Mouse (Mus musculus) fibroblast of lung, adult 2 months (primary cell): ENCODE measurements around the gene Prdm1.

Experiments used
- DNase-seq: peaks from one replicate; pipeline ENCODE4 v3.0.0-alpha.2; 2011; ENCODE audit warnings: low read depth

Prdm1 gene

DNA sequence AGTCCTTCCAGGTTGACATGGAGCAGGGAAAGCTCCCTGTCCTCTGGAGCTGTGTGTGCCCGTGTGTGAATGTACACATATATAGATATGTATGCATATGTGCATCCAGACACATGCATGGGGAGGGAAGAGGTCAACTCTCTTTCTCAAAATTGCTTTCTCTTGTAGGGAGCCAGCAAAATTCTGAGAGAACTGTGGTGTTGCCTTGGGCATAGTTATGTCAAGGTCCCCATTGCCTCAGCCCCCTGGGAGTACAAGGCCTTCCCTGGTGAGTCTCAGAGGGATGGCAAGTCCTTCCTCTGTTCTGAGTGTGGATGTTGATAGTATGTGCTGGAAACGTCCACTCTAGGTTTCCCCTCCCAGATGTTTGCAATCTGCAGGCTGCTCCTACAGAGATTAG lies 109.4 kb downstream of the Prdm1 start:
- no peak for DNase-seq

DNA sequence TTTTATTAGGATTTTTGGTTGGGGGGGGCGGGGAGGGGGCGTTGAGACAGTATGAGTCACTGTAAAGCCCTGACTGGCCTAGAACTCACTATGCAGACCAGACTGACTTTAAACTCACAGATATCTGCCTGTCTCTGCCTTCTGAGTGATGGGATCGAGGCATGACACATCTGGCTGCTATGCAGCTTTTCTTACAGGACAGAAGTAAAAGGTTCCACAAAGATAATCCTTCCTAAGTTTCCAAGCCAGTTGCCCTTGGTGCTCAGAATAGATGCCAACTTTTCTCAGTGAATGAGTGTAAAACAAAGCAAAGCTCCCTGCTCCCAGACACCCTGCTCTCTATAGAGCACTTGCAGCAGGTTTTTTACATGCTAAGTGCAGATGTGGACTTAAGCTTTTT lies 112.7 kb downstream of the Prdm1 start:
- no peak for DNase-seq

DNA sequence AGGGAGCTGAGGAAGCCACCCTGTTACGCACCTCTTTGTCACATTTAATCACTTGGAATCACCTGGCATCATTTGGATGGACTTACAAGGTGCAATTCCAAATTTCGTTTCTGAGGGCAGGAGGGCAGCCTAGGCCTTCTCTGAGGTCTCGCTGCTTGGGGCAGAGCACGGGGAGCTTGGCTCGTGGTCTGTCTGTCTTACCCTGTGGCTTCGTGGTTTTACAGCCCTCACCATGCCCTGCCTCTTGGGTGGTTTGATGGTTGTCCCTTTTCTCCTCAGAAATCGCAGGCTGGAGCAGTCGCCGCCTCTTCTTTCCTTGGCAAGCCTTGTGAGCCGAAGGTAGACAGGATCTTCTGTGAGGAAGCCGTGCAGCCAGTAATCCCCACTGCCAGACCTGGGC lies 118.3 kb downstream of the Prdm1 start:
- DNase-seq, result no peak

DNA sequence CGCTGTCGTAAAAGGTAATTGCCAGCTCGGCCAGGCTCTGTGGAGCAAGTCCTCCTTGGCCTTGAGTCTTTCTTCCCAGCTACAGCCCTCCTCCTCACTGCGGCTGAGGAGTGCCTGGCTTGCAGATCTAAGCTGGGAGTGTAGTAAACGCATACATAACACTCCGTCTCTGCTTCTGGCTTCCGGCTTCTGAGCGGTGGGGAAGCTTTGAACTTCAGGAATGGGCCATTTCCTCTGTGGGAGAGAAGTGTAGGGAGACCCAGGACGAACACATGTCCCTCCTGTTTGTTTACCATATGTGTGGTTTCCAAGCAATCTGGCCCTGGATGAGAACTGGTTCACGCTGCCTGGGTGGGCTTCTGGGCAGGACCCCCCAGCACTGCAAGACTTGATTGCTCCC lies 119.2 kb downstream of the Prdm1 start:
- DNase-seq, result no peak

DNA sequence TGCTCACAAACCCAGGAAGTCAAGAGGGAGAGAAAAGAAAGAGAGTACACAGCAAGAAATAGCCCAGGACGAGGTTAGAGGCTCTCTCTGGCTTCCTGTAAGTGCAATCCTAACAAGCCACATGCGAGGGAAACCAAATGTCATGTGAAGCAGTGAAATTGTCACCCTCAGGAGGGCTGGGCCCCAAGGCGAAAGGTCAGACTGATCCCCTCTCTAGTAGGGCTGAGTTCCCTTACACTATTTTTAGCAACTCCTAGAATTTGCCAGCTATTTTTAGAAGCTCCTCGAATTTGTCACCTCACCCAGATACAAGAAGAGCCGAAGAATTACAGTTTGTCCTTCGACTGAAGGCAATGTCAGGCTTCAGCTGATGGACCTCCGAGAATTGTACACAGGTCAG lies 124.9 kb downstream of the Prdm1 start:
- DNase-seq, result no peak

DNA sequence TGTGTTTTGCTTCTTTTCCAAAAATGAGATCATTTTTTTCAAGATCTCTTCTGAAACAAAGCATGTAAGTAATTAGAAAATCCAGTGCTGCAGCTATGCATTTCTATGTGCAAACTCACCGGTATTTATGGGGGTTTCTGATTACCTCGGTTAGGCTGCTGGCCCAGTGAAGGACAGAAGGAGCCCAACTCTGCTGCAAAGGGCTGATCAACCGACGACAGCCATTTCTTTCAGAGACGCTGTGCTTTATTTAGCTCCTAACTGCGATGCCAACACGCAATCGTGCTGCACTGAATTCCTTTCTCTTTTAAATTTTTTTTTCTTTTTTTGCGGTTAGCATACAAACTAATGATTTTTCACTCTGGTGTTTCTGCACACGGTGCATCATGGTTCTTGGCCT lies 126.7 kb downstream of the Prdm1 start:
- DNase-seq, result no peak

DNA sequence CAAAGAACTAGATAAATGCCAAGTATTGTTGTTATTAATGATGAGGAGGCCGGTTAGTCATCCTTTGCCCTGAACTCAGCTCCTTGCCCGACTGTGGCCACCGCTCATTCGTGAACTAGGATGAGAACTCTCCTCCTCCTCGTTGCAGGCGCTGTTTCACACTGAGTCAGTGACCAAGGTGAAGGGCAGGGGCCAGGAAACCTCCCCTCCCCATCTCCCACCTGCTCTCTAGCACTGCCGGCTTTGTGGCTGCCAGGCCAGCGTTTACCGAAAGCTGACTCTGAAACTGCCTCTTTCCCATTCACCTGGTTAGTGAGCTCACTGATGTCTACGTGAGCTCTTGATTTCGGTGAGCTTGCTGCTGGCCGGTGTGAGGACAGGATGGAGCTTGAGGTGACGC lies 127.7 kb downstream of the Prdm1 start:
- DNase-seq, result no peak

DNA sequence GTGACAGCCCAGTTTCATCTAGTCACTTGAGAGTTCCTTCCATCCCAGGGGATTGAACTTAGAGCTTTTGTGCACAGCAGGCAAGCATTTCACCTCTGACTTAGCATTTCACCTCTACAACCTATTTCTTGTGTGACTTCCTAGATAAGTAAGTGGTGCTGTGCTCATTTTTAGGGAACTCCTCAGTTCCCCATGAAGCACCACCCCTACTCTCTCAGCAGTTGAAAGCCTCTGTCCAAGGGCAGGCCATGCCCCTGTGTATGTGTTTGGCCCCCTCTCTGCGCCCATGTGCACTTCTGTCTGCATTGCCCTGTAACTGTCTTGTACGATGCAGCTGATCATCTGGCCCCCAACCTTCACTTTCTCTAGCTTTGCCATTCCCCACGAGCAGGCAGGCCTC lies 128.2 kb downstream of the Prdm1 start:
- no peak for DNase-seq

DNA sequence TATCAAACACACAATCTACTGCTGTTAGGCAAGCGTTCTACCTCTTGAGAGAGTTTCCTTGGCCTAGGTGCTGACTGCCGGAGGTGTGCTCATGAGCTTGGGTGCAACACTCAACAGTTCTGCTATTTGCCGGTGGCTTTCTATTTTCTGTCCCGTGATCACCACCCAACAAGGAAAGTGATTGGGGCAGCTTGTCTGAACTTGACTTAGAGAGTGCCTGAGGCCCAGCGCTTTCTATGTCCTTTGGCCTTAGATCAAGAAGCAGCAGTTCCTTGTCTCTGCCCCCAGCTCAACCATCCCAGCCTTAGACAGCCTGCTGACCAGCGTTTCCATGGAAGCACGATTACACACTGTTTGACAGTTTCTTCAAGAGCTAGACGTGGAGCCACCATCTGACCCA lies 135.4 kb downstream of the Prdm1 start:
- DNase-seq, result no peak

DNA sequence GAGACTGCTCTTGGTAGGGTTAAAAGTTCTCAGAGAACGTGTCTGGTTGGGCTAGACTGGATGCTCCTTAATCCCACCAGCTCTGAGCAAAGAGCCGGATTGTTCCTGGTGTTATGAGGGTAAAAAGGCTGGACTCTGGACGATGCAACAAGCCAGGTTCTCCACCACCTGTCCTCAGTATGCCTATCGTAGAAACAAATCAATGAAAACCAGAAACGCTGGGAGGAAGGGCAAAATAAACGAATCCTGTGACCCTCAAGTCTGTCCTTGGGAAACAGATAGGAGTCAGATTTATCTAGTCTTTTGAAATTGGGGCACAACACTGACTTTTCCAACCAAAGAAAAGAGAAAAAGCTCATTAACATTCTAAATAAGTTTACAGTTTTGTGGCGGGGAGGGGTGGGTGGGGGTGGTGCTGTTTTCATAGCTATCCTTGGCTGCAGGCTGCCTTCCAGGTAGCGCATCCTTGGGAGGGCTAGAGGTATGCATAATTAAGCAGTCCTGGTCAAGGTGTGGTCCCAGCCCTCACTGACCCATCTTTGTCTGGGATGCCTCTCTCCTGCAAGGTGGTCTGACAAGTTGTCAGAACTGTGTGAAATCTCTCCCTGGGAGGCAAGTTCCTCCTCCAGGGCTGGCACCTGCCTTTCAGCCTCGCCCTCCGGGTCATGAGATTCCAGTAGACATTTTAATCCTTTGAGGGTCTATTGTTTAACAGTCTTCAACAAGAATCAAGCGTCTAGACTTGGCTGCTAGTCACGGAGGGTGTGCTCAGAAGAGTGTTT lies 136.6 kb downstream of the Prdm1 start:
- DNase-seq, result no peak

DNA sequence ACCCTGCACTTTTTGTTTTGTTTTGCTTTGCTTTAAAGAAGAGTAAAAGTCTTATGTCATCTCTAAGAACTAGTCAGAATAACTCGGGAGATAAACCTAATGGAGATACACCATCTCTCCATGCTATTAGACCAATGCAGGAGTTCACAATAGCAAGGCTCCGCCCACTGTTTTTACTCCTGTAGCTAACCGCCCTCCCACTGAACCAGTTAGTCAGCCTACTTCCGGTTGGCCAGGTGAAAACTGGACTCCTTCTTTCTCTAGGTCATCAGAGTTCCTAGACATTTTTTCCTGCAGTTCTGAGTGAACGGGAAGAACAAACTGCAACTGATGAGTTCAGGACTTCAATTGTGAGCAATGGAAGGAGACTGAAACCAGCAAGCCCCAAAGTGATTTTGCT lies 138.0 kb downstream of the Prdm1 start:
- DNase-seq, result no peak

DNA sequence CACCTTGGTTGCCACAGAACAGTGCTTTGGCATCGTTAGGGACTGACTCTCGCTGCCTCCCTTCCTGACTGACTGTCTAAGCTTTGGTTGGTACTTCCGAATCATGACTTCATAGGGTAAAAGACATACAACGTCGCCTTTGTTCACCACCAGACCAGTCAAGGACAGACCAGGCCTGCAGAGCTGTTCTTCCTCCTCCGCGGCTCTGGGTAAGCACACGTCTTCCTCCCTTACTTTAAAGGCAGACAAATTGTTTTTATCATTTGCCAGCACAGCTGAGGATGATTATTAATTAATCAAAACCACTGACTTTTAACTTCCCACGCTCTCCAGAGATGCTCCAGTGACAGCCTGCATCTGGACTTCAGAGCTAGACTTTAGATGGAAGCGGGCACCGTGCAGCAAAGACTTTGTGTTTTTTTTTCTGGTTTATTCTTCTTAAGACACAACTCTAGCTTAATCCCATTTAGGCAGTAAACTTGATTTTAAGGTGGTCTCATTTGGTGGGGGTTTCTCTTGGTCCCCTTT lies 139.5 kb downstream of the Prdm1 start:
- DNase-seq, result no peak
